Mouse (Mus musculus) heart, adult 9 months (tissue): ENCODE measurements at regions not wholly inside any gene's neighbourhood (a gene's known extent, or its start where the extent isn't known, plus 50 kb on each side); places are given as distances from the start of the nearest gene placed in this dataset.

Experiments used
- DNase-seq, 2 experiments: peaks; one replicate each; pipeline ENCODE4 v3.0.0; 2022; ENCODE audit warnings: low spot score in 2 of 2

DNA sequence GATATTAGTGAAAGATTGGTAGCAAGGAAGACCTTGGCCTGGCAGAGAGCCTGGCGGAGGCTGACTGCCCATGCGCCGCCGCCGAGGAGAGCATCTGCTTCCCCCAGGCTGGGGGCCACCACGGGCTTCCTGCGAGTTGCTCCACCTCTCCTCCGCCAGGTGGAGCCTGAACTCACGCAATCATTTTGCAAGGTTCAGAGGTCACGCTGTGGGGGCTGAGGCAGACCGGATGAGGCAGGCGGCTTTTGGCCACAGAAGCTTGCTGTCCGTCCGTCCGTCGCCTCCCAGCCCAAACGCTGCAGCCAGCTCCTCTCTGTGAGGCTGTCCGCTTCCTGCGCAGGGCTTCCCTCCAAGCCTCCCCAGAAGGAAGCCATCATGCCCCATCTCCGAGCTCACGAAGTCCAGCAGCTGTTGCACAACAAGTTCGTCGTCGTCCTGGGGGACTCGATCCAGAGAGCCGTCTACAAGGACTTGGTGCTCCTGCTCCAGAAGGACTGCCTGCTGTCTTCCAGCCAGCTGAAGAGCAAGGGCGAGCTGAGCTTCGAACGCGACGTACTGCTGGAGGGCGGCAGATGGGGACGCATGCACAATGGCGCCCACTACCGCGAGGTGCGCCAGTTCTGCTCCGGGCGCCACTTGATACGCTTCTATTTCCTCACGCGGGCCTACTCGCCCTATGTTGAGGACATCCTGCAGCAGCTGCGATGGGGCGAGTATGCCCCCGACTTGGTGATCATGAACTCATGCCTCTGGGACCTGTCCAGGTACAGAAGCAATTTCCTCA, 269.3 kb upstream of the Erbb4 start:
- DNase-seq = no peak

DNA sequence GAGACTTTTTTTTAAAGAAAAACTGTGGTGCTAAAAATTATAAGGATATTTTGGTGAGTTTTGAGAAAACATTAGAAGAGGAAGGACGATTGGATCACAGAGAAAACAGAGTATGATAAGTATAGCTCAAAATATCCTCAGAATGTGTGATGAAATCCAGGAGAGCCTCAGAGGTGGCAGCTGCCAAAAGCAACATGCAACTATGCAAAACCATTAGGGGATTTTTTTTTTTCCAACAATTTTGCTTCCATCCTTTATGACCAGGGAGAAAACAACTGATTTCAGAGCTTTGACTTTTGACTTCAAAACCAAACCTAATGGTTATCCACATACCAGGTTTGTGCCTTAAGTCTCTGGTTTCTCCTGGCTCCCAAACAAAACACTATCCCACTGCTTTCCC, 267.4 kb upstream of the Erbb4 start:
- no peak for DNase-seq

- no peak for DNase-seq
Measured at GRCm38 (mm10) chr1:69370078-69370477, 262.2 kb upstream of the Erbb4 start.

DNA sequence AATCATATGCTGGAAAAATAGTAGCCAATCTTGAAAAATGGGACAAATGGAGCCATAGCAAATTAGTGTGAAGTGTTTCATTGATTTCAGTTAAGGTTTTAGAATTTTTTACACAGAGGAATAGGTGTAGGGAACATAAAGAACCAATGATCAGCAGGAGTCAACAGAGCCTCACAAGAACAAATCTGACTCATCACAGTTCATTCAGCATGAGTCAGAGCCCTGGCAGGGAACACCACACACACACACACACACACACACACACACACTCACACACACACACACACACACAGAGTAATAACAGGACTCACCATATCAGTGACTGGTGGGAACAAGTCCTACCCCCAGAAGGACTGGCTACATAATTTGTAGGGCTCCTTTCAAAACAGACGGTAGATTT, 259.7 kb upstream of the Erbb4 start:
- DNase-seq = no peak

DNA sequence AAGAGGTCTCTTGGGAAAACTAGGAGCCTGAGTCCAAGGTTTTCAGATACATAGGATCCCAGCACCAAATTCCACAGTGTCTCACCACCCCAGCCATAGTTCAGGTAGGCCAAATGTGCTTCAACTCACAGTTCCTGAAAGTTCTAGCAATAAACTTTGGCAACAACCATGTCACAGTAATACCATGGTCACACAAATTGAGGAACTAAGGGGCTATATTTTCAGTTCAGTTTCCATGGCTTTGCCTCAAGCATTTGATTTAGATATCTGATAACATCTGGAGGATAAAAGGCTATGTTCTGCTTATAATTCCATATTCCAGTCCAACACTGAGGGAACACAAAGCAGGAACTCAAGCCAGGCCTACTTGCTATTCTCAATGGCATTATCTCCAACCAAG, 256.2 kb upstream of the Erbb4 start:
- DNase-seq = no peak

GRCm38 (mm10) chr1:69357548-69357947, 249.7 kb upstream of the Erbb4 start:
- DNase-seq = no peak

GRCm38 (mm10) chr1:69350417-69350816, 242.6 kb upstream of the Erbb4 start:
- DNase-seq = no peak

GRCm38 (mm10) chr1:69349826-69350225, 242.0 kb upstream of the Erbb4 start:
- DNase-seq = no peak

DNA sequence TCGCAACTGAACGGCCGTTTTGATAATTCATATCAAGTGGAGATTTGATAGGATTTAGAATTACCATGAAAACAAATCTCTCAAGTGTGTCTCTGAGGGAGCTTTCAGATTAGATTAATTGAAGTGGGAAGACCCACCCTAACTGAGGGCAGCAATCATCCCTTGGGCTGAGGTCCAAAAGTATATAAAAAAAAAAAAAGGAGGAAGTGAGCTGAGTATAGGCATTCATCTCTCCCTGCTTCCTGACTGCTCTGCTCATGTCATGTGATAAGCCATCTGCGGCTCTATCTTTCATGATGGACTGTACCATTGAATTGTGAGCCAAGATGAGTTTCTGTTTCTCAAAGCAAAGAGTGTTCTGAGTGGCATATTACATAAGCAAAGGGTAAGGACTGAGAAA, 234.2 kb upstream of the Erbb4 start:
- DNase-seq = no peak

DNA sequence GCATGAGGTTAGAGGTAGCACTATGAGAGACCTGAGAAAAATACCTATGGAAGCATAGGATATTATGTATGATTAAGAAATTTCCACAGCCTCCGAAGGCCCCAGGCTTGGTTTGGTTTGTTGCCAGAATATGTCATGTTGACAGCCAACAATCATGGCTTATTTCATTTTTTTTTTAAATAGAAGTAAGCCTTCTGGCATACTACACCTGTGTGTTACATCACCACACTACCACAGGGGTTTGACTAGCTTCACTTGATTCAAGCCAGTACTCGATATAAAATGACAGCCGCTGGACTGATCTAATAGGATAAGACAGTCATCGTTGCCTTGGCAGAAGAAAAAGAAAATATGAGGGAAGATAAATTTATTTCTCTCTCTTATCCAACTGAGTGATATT, 232.6 kb upstream of the Erbb4 start:
- DNase-seq = no peak

DNA sequence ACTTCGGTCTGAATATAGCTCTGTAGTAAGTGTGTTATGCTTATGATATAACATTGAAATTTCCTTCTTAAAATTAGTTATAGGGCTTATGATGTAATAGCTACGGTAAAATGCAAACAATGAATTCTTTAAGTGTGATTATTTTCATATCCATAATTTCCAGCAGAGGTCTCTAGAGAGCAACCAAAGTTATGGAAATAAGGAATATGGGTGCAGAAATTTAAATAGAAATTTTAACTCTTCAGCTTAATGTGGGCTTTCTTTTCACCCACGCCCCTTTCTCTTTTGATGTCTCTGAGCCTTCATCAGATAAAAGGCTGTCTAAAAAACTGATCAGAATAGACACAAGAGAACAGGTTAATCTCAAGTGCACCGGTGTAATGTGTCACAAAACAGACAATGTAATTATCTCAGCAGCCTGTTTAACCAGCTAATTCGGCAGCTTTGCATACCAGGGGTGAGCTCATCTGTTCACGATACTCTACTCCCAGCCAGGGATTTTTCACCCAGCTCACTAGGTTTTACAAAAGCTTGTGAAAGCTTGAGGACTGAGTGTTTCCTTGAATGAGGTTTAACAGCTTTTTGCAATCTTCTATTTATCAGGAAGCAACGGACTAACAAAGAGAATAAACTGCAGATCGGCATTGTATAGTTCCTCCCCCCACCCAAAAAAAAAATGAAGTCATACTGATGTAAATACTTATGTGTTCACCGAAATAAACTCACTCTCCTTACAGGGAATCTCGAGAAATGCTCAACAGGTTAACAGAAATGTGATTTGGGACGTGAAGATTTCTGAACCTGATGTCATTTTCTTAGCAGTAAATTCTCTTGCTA, 223.8 kb upstream of the Erbb4 start:
- no peak for DNase-seq

DNA sequence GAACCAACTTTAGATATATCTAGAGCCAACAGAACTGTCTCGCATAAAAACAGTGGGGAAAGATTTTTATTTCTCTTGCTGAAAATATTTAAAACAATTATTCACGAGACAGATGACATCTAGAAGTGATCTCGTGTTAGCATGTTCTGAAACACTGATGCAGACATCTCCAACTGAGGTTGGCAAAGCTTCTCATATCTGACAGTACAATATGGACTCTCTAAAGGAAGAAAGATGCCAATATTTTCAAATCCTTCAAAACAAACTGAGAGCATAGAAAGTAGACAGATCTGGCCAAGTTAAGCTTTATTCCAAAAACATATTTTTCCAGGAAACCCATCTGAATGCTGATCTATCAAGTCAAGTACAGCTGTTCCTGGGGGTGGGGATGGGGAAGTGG, 221.5 kb upstream of the Erbb4 start:
- DNase-seq = no peak

- DNase-seq = no peak
Measured at GRCm38 (mm10) chr1:69326711-69327110, 218.9 kb upstream of the Erbb4 start.

GRCm38 (mm10) chr1:69319526-69319925, 211.7 kb upstream of the Erbb4 start:
- no peak for DNase-seq

GRCm38 (mm10) chr1:69296816-69297215, 189.0 kb upstream of the Erbb4 start:
- DNase-seq = no peak

GRCm38 (mm10) chr1:69291329-69291728, 183.5 kb upstream of the Erbb4 start:
- no peak for DNase-seq

DNA sequence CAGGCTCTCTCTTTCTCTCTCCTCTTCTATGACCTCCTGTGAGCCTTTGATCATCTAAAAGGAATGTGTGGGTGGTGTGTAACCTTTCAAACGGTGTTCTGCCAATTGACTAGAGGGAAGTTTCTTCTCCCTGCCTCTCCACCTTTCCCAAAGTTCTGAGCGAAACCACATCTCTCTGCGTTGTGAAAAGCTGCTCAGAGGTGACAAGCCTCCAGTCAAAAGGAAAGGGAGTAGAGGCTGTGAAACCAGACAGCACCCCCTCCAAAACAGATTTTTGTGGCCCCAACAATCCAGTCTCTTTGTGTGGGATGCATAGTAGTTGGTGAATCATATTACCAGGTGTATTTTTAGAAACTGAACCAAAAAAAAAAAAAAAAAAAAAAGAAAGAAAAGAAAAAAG, 178.5 kb upstream of the Erbb4 start:
- no peak for DNase-seq

DNA sequence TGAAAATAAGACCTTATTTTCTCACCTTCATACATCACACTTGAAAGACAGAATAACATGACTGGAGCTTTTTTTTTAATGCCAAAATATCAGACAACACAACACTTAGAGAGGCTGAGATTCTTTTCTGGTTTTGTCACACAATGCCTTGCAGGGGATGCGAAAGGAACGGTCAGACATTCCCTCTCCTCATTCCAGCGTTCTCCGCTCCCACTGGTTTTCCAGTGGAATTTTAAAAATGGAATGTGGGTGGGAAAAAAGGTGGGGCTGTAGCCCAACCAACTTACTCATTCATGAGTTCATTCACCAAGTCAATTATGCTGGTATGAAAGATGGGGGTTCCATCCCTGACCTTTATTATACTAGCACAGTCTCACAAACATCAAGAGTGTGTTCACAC, 169.6 kb upstream of the Erbb4 start:
- DNase-seq = no peak

- no peak for DNase-seq
Measured at GRCm38 (mm10) chr1:69247691-69248090, 139.8 kb upstream of the Erbb4 start.

DNA sequence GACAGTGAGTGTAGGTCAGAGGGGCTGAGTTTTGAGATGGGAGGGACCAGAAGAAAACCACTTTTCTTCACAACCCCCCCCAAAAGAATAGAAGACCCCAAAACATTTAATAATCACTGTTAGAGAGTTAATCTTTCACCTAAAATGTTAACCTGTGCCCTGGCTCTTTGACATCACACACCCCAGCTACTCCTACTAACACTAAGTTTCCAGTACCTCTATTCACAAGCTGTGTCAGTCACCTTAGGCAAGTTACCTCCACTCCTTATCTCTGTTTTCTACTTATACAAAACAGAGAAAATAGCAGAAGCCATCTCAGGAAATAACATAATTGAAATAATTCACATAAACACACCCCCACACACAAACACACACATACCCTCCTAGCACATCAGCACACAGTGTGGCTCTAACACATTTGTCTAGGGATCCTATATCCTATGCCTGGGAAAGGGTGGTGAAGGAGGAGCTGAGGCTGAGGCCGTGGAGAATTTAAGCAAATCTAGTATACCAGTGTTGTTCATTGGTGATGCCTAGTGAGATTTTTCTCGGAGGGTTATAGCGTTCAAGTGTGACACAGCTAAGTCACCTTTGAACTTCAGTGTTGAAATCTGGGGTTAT, 134.5 kb upstream of the Erbb4 start:
- no peak for DNase-seq

DNA sequence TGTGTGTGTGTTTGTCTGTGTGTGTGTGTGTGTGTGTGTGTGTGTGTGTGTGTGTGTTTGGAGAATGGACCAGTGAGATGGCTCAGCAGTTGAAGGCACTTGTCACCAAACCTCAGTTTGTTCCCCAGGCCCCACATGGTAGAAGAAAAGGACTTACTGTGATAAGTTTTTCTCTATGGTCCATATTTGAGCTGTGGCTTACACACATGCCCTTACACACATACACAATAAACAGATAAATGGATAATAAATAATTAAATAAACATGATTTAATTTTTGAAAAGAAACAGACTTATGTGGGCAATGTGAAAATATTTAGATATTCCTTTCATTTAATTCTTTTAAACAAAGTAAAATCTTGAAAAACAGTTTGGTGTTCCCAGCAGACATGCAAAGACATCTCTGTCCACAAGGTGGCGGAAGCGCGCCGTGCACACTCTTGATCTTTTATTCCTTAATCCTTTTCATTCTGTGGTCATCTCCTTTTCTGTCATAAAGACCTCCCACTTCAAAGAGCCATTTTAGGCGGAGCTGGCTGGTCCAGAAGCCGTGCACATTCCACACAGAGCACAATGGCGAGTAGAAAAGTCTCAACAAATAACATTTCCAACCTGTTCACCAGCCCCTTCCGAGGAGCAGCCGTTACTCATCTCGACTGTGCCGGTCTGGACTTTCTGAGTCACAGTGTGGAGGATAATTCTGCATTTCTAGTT, 133.8 kb upstream of the Erbb4 start:
- DNase-seq = peak in 1 of 2 experiments; percentile 4

GRCm38 (mm10) chr1:69227864-69228263, 120.0 kb upstream of the Erbb4 start:
- no peak for DNase-seq
